Mouse (Mus musculus) ovary, adult 18-20 months (tissue): ENCODE measurements around the gene Gm21887.
"Not testable (repeated sequence)": the region's sequence is repeated elsewhere in the genome, so short reads cannot be mapped to it uniquely, and the experiment has no call there.

ENCODE experiments used
- DNase-seq: peaks from one replicate; pipeline ENCODE4 v3.0.0; 2022; ENCODE audit warnings: low spot score, mixed read lengths

The Gm21887 gene

GRCm38 (mm10) chrX:169983401-169984165 is 25.9 kb upstream of the Gm21887 start:
- peak; percentile 48 for DNase-seq

DNA sequence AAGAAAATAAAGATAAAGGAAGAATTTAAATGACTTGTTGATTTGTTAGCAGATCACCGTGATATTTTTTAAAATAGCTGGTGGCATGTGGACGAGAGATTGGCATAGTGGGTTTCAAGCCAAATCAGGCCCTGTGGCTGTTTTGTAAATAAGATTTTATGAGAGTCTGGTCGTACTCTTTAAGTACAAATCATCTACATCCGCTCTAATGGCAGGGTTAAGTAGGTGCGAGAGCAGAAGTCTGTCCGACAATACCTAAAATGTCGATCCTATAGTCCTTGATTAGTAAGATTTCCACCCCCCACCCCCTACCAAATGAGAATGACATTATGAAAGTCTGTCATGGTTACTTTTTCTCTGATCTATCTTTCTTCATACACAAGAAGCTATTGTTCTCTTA is 25.1 kb upstream of the Gm21887 start:
- DNase-seq = peak; percentile 2

GRCm38 (mm10) chrX:169984853-169985252 is 24.6 kb upstream of the Gm21887 start:
- peak; percentile 60 for DNase-seq

DNA sequence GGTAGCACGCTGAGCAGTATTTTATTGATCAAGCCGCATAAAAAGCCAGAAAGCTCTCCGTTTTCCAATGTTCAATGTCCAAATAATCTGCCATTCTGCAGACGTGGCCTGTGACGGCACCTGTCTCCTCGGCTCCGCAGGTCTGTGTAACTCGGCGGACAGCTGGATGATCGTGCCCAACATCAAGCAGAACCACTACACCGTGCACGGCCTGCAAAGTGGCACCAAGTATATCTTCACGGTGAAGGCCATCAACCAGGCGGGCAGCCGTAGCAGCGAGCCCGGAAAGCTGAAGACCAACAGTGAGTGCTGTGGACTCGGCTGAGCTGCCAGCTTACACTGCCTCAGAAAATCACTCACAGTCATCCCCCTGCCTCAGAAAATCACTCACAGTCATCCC is 23.7 kb upstream of the Gm21887 start:
- peak; percentile 70 for DNase-seq

GRCm38 (mm10) chrX:169986519-169987367 is 22.7 kb upstream of the Gm21887 start:
- DNase-seq = peak; percentile 85

GRCm38 (mm10) chrX:169987368-169987837 is 22.1 kb upstream of the Gm21887 start:
- DNase-seq = peak; percentile 80

DNA sequence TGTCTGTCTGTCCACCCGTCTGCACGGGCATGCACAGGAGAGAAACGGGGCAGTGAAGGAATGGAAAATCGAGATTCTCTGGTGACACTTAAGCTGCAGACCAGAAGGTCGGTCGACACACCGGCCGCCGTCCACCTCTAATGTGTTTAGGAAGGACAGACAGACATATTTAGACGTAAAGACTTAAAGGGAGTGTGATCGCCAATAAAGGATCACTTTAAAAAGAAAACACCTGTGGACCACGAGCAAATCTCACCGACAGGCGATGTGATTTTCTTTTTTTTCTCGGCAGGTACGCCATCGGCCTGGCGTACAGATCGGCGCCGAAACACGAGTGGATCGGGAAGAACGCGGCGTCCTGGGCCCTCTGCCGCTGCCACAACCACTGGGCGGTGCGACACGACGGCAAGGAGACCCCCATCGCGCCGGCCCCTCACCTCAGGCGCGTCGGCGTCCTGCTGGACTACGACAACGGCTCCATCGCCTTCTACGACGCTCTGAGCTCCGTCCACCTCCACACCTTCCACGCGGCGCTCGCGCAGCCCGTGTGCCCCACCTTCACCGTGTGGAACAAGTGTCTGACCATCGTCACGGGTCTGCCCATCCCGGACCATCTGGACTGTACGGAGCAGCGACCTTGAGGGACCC is 20.8 kb upstream of the Gm21887 start:
- peak; percentile 75 for DNase-seq

DNA sequence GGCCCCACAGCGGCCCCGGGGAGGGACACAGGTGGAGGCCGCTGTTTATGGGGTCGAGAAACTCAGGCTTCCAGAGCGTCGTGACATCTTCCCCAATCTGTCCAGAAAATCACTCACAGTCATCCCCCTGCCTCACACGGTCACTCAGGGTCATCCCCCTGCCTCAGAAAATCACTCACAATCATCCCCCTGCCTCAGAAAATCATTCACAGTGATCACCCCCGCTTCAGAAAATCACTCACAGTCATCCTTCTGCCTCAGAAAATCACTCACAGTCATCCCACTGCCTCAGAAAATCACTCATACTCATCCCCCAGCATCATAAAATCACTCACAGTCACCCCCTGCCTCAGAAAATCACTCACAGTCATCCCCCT is 20.3 kb upstream of the Gm21887 start:
- not testable (repeated sequence) for DNase-seq

GRCm38 (mm10) chrX:169989691-169990631 is 19.5 kb upstream of the Gm21887 start:
- peak; percentile 74 for DNase-seq

DNA sequence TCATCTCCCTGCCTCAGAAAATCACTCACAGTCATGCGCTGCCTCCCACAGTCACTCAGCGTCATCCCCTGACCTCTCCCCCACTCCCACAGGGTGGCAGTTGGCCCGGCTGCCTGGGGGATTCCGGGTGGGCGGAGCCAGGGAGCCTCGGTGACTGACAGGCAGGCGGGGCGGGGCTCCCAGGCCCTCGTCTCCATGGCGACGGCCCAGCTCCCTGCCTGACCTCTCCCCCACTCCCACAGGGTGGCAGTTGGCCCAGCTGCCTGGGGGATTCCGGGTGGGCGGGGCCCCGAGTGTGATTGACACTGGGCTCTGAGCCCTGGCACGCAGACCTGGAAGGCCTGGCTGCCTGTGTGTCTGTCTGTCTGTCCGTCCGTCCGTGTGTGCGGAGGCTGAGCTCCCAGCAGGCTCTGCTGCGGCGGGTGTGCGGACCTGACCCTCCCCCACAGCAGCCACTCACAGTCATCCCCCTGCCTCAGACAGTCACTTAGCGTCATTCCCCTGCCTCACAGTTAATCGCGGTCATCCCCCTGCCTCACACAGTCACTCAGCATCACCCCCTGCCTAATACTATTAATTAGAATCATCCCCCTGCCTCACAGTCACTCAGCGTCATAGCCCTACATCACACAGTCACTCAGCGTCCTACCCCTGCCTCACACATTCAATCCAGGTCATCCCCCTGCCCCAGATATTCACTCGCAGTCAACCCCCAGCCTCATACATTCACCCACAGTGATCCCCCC is 18.2 kb upstream of the Gm21887 start:
- peak; percentile 99 for DNase-seq

GRCm38 (mm10) chrX:169992086-169992930 is 17.2 kb upstream of the Gm21887 start:
- DNase-seq = peak; percentile 67

DNA sequence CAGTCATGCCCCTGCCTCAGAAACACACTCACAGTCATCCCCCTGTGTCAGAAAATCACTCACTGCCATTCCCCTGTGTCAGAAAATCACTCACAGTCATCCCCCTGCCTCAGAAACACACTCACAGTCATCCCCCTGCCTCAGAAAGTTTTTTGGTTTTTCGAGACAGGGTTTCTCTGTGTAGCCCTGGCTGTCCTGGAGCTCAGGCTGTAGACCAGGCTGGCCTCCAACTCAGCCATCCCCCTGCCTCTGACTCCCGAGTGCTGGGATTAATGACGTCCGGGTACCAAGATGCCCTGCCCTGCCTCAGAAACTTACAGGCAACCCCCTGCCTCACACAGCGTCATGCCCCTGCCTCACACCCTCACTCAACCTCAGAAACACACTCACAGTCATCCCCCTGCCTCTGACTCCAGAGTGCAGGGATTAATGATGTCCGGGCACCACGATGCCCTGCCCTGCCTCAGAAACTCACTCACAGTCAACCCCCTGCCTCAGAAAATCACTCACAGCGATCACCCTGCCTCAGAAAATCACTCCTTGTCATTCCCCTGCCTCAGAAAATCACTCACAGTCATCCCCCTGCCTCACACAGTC is 16.4 kb upstream of the Gm21887 start:
- DNase-seq = peak; percentile 64

GRCm38 (mm10) chrX:169994011-169994865 is 15.2 kb upstream of the Gm21887 start:
- DNase-seq = peak; percentile 82

DNA sequence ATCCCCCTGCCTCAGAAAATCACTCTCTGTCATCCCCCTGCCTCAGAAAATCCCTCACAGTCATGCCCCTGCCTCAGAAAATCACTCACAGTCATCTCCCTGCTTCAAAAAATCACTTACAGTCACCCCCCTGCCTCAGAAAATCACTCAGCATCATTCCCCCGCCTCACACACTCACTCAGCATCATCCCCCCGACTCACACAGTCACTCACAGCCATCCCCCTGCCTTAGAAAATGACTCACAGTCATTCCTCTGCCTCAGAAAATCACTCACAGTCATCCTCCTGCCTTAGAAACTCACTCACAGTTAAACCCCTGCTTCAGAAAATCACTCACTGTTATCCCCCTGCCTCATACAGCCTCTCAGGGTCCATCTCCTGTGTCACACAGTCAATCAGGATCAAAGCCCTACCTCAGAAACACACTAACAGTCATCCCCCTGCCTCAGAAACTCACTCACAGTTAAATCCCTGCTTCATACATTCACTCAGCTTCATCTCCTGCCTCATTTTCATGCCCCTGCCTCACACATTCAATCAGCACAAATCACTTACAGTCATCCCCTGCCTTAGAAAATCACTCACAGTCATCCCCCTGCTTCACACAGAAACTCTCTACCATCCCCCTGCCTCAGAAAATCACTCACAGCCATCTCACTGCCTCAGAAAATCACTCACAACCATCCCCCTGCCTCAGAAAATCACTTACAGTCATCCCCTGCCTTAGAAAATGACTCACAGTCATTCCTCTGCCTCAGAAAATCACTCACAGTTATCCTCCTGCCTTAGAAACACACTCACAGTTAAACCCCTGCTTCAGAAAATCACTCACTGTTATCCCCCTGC is 14.4 kb upstream of the Gm21887 start:
- peak; percentile 44 for DNase-seq

- peak; percentile 68 for DNase-seq
Observed at GRCm38 (mm10) chrX:169995909-169996521, 13.4 kb upstream of the Gm21887 start.

GRCm38 (mm10) chrX:169996926-169997325 is 12.5 kb upstream of the Gm21887 start:
- peak; percentile 89 for DNase-seq

DNA sequence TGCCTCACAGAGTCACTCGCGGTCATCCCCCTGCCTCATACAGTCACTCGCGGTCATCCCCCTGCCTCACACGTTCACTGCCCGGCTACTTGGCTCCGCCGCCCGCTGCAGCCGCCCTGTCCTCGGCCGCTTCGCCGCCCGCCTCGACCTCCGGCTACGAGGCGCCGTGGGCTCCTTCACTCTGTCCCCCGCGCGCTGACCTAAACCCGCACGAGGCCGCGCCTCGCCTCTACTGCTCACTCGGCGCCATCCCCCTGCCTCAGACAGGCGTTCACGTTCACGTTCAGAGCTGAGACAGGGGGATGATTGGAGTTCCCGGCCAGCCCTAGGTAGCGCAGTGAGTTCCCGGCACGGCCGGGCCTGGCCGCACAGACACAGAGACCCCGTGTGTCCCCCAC is 12.0 kb upstream of the Gm21887 start:
- DNase-seq = not testable (repeated sequence)
